Mouse (Mus musculus) fibroblast of lung, adult 2 months (primary cell): ENCODE measurements at regions not wholly inside any gene's neighbourhood (a gene's known extent, or its start where the extent isn't known, plus 50 kb on each side); places are given as distances from the start of the nearest gene placed in this dataset.

ENCODE experiments used
- DNase-seq: peaks from one replicate; pipeline ENCODE4 v3.0.0-alpha.2; 2011; ENCODE audit warnings: low read depth

GRCm38 (mm10) chr4:127756238-127756637 is 214.5 kb downstream of the CK137956 start:
- no peak for DNase-seq

- no peak for DNase-seq
These were observed 220.0 kb downstream of the CK137956 start for GRCm38 (mm10) chr4:127750781-127751180.

GRCm38 (mm10) chr4:127747876-127748275 is 222.9 kb downstream of the CK137956 start:
- DNase-seq: no peak

GRCm38 (mm10) chr4:127736781-127737180 is 234.0 kb downstream of the CK137956 start:
- no peak for DNase-seq

- no peak for DNase-seq
These were observed 234.6 kb downstream of the CK137956 start for GRCm38 (mm10) chr4:127736151-127736550.

GRCm38 (mm10) chr4:127734641-127735040 is 236.1 kb downstream of the CK137956 start:
- no peak for DNase-seq

- DNase-seq: no peak
These were observed 252.1 kb downstream of the CK137956 start for GRCm38 (mm10) chr4:127718661-127719060.

- DNase-seq: no peak
These were observed 258.5 kb downstream of the CK137956 start for GRCm38 (mm10) chr4:127712274-127712673.

GRCm38 (mm10) chr4:127710816-127711215 is 259.9 kb downstream of the CK137956 start:
- DNase-seq: no peak

GRCm38 (mm10) chr4:127709746-127710145 is 261.0 kb downstream of the CK137956 start:
- DNase-seq: no peak

- DNase-seq: no peak
These were observed 262.6 kb downstream of the CK137956 start for GRCm38 (mm10) chr4:127708186-127708585.

- no peak for DNase-seq
These were observed 263.6 kb downstream of the CK137956 start for GRCm38 (mm10) chr4:127707126-127707525.

GRCm38 (mm10) chr4:127701651-127702050 is 269.1 kb downstream of the CK137956 start:
- no peak for DNase-seq

- DNase-seq: no peak
These were observed 280.8 kb downstream of the CK137956 start for GRCm38 (mm10) chr4:127689986-127690385.

GRCm38 (mm10) chr4:127685021-127685420 is 285.7 kb downstream of the CK137956 start:
- DNase-seq: no peak

GRCm38 (mm10) chr4:127679391-127679790 is 291.4 kb downstream of the CK137956 start:
- no peak for DNase-seq

- DNase-seq: no peak
These were observed 292.3 kb downstream of the CK137956 start for GRCm38 (mm10) chr4:127678437-127678836.

- no peak for DNase-seq
These were observed 294.9 kb downstream of the CK137956 start for GRCm38 (mm10) chr4:127675745-127676315.

- DNase-seq: no peak
These were observed 302.0 kb upstream of the Gjb5 start for GRCm38 (mm10) chr4:127659950-127660349.

- DNase-seq: no peak
These were observed 293.6 kb upstream of the Gjb5 start for GRCm38 (mm10) chr4:127651601-127652000.

GRCm38 (mm10) chr4:127648011-127648410 is 290.0 kb upstream of the Gjb5 start:
- no peak for DNase-seq

GRCm38 (mm10) chr4:127647189-127647588 is 289.2 kb upstream of the Gjb5 start:
- no peak for DNase-seq

GRCm38 (mm10) chr4:127640251-127641085 is 282.5 kb upstream of the Gjb5 start:
- no peak for DNase-seq

GRCm38 (mm10) chr4:127639765-127640164 is 281.8 kb upstream of the Gjb5 start:
- DNase-seq: no peak
